Mouse (Mus musculus) retina, postnatal 7 days (tissue): Measurements from ENCODE around the gene Wdr59.

Experiments used
- DNase-seq: peaks from one replicate; pipeline ENCODE4 v3.0.0-alpha.2; 2012; ENCODE audit warnings: low read depth, low spot score

The Wdr59 gene

DNA sequence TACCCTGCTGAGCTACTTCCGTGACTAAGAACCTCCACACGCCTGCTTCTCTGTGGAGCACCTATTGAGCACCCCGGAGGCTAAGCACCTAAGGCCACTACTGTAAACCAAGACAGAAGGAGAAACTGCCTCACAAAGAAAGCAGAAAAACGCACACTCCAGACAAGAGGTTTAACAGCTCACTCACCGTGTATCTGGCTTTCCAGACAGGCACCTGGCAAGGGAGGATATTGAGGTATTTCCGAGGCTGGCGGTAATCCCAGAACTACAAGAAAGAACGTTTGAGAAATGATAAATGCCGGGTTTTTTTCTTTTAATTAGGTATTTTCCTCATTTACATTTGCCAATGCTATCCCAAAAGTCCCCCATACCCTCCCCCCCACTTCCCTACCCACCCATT is 29.4 kb downstream of the Wdr59 start:
- DNase-seq, result no peak

DNA sequence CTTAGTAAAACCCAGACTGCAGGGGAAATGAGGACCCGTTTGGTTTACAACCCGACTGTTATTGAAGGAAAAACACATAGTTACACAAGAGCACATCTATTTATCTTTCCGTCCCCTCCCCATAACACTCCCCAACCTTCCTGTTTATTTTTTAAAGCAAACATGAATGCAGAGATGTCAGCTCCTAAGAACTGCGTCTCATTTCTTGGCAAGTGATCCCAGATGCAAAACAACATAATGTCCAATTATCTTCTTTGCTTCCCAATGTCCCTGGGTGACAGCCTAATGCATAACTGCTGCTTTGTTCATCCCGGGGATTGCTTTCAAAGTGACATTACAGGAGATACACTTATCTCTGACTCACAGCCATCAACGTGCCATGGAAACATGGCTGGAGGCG is 30.7 kb downstream of the Wdr59 start:
- DNase-seq, result no peak

DNA sequence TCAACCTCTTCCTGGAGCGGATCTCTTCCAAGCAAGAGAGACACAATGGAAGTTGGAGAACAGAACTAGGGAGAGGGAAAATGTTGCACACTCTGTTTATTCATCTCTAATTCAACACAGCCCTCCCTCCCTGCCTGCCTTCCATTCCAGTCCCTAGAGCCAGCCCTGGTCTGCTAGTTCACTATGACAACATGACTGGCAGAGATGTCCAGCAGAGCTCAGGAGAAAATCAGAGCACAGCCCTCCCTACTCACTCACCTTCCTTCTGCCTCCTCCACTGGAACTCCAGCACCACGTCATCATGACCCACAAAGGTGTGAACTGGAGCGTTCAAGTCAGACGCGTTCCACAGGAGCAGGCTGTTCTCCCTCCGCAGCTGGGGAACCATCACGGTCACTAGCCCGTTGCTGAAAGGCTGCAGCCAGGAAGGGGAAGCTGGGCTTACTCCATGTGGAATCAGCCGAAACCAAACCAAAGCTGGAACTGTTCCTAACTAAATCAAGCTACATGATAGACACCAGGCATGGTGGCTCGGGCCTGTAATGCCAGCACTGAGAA is 31.8 kb downstream of the Wdr59 start:
- no peak for DNase-seq

DNA sequence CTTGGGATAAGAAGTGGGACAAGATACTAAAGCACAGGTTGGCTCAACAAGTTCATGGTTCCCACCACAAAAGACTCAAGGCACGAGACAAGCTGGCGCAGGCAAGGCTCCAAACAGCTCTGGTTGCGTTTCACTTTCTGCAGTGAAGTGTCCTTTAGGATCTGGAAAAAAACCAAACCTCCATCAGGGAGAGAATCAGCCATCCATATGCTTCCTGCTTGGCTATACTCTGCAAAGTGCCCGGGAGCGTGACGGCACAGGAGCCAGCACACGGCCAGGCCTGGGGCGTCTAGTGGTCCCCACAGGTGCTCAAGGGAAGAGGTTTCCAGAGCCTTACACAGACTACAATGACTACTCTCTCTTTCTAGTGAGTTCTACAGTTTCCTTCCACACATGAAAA is 41.2 kb downstream of the Wdr59 start:
- DNase-seq, result no peak

DNA sequence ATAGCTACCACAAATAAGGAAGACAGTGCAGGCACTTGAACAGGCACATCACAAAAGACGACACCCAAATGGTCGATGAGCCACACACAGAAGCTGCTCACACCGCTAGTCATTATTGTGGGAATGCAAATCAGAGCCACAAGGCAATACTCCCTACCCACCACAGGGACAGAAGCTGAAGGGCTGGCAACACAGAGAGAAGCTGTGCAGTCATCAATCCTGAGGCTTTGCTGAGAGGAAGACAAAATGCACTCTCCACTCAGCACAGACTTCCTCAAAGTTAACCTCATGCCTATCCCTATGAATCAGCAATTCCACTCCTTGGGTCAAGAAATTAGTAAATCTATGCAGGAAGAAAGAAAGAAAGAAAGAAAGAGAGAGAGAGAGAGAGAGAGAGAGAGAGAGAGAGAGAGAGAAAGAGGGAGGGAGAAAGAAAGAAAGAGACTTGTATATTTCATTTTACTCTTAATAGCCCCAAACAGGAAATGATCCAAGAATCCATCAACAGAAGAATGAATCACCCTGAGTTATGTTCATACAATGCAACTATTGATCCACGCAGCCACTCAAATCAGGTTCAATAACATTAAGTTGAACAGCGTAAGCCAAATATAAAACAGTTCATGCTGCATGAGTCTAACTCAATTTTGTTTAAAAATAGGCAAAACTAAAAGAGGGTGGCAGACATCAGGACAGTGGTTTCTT is 44.0 kb downstream of the Wdr59 start:
- DNase-seq, result no peak

DNA sequence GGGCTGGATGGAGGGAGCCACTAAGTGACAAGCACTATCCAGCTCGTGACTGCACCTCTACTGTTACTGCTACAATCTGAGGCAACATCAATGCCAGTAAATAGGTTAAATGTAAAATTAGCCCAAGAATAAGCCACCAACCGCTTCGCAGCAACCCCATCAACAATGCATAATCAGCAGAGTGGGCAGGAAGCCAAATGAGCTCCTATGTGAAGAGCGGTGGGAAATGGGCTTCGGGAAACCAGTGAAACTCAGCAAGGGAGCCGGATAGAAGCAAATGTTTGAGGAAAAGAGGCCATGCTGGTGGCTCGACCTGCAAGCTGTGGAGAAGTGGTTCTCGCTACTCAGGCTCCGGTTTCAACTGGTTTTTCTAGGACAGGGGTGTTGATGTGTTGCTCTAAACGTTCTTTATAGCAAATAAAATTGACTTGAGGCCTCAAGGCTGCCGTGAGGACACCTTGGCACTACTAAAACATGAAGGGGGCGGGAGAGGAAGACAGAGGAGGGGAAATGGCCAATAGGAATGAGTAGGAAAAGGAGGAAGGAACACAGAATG is 50.3 kb downstream of the Wdr59 start:
- peak; percentile 16 for DNase-seq

DNA sequence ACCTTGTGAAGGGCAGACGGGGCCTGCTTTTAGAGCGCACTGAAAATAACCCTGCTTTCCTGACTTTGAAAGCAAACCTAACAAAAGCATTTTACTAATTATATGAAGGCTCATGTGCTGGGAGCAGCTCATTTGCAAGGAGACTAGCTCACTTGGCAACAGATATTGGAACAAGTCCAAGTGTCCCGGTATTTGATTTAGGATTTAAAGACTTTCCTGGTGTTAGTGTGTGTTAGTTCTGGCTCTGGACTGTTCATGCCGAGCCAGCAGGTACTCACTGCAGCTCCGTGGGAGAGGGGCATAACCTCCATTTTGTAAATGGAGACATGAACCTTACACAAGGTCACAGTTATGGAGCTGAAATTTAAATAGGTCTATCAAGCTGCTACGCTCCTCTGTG is 52.9 kb downstream of the Wdr59 start:
- no peak for DNase-seq

DNA sequence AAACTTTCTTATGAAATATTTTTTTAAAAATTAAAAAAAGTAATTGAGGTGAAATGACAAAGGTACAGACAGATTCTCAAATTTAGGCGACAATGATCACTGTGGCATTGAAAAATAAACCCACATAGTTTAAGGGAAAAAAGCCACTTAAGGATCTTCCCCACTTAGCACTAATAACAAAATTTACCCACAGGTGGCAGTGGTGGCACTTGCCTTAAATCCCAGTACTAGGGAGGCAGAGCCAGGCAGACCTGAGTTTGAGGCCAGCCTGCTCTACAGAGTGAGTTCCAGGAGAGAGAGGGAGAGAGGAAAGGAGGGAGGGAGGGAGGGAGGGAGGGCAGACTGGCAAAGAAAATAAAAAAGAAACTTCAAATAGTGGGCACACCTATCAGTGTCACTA is 56.6 kb downstream of the Wdr59 start:
- no peak for DNase-seq

DNA sequence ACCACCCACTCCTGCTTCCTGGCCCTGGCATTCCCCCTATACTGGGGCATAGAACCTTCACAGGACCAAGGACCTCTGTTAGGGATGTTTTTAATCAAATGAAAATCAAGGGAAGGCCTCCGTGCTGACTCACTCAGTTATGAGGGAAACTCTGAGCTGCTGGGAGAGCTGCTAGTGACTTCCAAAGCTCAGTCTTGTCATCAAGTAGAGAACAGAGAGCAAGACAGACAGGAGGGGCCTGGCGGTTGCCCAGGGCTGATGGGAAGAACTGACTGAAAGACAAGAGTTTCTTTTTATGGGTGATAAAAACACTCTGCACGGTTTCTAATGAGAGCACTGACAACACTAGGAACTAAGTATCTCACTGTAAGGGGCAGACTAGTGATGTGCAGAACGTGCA is 57.4 kb downstream of the Wdr59 start:
- no peak for DNase-seq

DNA sequence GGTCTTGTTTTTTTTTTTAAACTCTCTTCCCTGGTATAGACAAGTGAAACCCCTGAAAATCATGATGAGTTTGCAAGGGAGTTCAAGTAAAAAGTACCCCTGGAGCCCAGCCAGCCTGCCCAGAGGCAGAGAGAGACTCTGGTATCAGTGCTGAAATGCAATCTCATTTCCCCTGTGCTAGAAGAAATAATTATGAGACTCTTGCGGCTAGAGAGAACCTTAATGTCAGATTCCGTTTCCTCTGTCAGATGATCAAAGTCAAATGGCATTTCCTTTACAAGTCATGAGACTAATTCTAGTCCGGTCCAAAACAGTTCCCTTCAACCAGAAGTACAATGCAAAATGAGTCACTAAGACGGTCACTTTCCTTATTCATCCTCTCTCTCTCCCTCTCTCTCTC is 72.2 kb downstream of the Wdr59 start:
- DNase-seq, result no peak

DNA sequence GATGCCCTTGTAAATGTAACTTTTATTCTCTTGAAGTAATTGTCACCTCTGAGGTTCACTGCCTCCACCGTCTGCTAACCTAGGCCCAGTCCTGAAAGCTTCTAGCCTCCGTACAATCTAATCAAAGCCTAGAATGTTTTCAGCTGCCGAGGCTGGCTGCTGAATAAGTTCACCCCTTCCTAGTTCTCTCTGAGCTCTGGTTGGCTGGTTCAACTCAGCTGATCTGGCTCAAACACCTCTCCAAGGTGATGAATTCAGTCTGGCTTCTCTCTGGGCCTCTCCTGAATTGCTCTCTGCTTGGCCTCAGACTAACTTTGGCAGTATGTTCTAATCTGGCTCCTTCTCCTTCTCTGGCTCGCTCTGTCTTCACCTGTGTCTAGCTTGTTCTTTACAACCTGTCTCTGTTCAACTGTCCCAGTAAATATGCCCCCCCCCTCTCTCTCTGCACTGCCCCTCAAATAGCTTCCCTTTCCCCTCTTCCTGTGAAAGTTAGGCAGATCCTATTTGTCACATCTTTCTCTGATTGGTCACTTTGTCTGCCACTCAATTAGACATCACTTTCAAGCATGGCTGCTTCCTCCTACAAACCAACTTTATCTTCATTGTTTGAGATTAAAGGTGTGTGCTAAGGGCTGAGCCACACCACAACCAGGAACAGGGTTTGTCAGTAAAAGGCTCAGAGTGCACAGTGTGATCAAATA is 75.8 kb downstream of the Wdr59 start:
- no peak for DNase-seq

DNA sequence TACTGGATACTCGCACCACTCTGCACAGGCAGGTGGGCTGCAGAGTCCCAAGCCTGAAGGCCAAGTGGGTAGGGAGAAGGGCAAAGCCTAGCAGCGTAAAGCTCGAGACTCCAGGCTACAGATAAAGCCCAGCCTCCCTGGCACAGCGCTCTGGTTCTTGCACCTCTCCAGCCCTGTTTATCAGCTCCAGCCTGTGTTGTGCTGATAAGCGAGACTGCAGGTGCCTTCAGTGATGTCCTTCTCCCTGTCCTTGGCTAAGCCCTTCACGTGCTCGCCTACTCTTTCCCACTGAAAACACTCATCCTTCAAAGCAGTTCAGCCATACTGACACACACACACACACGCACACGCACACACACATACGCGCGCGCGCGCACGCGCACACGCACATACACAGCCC is 76.3 kb downstream of the Wdr59 start:
- DNase-seq, result no peak

DNA sequence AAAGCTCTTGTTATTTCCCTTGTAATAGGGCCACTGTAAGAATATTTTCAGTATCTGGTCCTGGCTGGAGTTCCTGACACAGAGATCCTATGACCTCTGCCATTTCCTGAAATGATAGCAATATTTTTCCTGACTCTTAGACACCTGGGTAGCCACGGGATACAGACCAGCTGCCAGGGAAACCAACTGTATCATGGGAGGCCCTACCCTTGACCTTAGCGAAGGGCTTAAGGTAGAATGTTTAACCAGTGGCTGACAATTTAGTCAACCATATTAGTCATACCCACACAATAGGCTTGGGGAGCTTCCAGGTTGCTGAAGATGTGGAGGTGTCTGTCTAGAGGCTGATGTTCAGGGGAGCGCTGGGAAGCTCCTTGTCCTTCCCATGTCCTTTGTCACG is 77.6 kb downstream of the Wdr59 start:
- DNase-seq, result no peak

DNA sequence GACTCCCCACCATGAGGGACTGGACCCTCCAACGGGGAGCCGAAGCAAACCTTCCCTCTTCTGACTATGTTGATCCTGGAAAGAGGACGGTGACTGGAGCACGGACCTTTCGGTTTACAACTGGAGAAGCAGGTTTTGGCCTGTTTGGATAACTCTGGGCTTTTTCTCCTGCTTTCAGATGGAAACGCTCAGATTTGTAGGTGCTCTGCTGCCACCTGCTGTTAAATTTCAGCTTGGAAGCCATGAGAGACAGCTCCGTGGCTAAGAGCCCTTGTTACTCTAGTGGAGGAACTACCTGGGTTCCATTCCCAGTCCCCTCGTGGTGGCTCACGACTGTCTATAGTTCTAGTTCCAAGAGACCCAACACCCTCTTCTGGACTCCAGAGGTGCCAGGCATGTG is 82.7 kb downstream of the Wdr59 start:
- peak; percentile 60 for DNase-seq

DNA sequence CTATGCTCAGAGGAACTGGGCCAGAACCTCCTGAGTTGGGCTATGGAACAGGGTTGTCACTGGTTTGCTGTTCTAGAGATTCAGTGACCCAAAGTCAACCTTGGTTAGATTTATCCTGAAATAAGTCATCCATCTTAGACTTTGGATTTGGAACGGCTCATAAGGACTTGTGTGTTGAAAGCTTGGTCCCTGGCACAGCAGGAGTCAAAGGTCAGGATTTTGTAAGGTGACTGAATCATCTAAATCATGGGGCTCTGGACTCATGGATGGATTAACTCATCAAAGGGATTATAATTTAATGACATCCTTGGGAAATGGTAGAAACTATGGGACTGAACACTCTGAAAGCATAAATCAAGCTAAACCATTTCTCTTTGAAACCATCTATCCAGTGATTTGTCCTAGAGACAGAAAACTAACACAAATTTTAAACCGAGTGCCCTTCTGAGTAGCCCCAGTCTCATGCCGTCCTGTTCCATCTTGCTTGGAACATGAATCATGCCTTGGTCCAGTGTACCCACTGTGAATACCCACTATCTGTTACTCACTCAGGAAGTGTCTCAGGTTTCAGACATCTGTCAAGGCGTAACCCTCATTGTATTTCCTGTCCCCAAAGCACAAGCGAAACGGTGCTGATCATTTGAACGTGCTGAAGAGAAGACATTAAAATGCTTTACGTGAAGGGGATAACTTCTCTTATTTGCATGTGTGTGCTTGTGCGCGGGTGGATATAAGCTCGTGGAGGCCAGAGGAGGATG is 86.6 kb downstream of the Wdr59 start:
- DNase-seq, result no peak

DNA sequence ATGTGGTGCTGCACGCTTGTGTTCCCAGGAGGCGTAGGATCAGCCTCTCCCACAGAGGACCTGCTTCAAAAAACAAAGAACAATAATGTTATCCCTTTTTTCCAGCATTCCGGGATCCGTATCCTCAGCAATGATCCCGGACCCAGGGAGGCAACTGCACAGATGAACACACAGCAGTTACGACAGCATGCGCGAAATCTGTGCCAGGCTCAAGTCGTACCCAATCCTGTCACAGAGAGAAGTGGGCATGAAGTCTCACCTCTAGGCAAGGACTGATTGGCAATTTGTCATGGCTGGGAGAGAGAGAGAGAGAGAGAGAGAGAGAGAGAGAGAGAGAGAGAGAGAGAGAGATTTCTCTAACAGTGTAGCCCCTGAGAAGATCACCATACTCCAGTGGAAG is 97.2 kb downstream of the Wdr59 start:
- no peak for DNase-seq

DNA sequence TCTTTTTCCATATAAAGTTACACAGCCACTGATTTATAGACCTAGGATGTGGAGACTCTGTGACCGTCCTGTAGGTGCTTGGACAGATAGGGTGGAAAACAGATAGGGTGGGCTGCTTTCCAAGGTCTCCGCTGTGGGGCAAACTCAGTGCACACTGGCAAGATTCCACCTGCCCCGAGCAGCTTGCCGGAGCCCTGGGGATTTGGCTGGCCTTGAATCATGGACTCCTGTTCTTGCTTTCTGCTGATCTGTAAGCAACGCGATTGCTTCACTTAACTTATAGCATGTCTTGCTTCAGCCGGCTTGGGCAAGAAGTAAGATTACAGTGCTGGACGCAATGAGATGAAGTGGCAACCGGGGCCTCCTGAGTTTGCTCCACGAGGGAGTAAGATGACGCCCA is 97.7 kb downstream of the Wdr59 start:
- no peak for DNase-seq

DNA sequence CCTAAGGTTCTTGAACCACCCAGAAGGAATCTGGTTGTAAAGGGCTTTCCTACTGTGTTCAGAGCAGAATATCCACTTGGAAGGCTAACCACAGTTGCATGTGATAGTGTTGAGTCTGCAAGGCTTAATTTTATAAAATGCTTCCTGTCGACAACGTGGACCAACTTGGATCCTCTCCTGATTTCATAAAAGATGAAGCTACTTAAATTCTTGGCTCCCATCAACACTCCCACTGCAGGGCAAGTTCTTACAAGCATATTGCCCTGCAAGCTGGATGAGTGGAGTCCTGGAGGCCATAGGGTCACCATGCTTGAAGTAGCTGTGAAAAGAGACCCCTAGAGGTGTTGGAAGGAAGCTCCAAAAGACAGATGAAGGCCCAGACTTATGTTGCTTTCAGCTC is 99.3 kb downstream of the Wdr59 start:
- no peak for DNase-seq

DNA sequence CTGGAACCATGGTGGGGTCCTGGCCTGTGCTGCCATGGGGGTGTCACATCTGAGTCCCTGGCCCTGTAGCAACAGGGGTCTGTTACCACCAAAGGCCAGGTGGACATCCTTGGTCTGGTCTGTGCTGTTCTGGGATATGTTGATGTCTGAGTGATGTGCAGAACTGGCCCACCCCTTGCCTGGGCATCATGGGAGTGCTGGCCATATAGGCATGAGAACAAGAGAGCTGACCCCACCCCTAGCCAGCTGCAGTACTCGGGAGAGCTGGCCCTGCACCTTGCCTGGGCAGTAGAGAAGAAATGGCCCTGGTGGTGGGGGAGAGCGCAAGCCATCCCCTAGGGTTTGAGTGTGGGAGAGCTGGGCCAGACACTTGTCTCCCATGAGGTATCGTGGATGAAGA is 102.7 kb downstream of the Wdr59 start:
- no peak for DNase-seq

DNA sequence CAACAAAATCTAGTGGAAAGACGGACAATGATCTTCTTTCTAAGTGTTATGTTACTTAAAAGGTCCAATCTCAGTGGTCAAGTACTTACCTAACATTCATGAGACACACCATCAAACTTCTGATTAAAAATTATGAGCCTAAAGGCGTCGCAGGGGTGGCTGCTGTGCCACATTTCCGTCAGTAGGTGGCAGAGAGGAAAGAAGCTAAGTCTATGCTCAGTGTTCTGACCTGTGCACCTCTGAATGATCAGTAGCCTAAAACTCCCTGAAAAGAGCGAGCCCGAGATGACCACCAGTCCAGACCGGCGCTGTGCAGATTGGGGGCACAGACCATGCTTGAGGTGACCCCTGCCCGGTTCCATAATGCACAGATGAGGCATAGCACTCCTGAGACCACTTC is 103.3 kb downstream of the Wdr59 start:
- DNase-seq, result no peak

DNA sequence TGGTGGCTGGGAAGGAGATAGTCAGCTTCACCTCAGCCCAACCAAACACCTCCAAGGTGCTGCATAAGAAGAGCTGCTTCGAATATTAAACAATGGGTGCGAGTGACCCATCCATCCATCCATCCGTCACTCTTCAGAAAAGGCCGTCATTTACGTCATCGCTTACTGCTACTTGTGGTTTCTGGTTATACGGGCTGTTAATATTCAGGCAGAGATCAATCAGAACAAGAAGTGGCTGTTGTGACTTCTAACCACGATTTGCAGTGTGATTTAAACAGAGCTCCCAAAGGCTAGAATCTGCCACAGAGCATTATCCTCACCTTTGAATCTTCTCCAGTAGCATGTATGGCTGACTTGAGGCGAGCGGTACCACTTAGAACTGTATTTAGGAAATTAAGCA is 104.7 kb downstream of the Wdr59 start:
- no peak for DNase-seq

DNA sequence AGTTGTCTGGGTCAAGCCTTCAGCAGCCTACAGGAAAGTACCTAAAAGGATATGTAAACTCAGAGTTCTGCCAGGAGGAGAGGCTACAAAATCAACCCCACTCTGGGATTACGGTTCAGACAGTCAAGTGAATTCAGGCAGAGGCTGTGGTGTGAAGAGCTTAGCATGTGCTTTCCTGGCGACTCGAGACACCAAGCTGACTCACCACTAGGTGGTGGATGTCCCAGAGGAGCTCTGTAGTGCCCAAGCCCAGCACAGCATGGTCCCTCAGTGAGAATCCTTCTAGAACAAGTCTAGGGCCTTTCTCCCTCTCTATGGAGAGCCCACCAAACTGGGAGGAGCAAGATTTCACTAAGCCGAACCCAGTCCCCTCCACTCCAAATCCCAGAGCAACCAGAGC is 118.5 kb downstream of the Wdr59 start:
- no peak for DNase-seq
